14 mouse cellular contexts compared by ENCODE assay signal in the genomic region with DNA sequence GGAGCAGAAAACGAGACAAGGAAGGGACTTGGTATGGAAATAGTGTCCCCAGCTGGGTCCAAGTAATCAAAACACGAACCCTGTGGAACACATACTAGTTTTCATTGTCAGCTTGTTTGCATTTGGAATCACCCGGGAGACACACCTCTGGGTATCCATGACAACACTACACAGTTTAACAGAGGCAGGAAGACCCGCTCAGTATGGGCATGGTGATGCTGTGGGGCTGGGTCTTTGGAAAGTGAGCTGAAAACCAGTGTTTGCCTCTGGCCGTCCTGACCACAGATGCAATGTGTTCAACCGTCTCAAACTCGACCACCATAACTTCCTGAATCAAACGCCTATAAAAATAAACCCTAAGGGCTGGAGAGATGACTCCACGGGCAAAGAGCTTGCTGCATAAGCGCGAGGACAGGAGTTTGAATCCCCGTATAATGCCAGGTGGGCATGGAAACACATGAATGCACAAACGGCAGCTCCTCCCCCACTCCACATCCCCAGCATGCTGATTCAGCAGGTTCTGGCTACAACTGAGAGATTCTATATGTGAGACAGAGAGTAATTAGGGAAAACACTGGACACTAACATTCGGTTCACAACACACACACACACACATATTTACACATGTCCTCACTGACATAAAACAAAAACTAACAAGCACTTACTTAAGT. TPM values are rescaled to one million over a fixed set of nuclear protein-coding genes. Genes with fewer than 3 reads are reported as not detected.
DNase-seq lines count a peak whose midpoint lies in the region; ATAC-seq and TF ChIP-seq lines count a peak whose summit lies in the region.
"Had no signal": no experiment of that assay in that cellular context is flagged by ENCODE, and none has a peak within 500 bp of the region (broad histone marks: within the 10 kb centered on the region; RNA-seq: fewer than 3 reads in every experiment).

No protein-coding gene starts in this region.

- no peak overlapping the region for H3K9ac ChIP-seq in intestine, postnatal 0 days (ENCODE audit: low read depth, low read length)
- H3K9ac ChIP-seq in intestine, embryonic 15.5 days: no peak overlapping the region
- H3K9ac ChIP-seq in CH12.LX (ENCODE audit: insufficient read depth, low read depth) (no peak overlapping the region), MEL (ENCODE audit: control insufficient read depth, low read depth, low read length, poor library complexity, severe bottlenecking) (no peak overlapping the region; the same call in 1 of the 2 replicates)
- H3K9ac ChIP-seq: lung, embryonic 14.5 days; stomach, embryonic 15.5 days had no signal

- H3K27me3 ChIP-seq in intestine, postnatal 0 days (replicated peaks; ENCODE audit: control insufficient read depth, insufficient read depth, low read length): 0 out of 2 replicates have a peak, but pooled peaks cover 3% of the 10 kb centered on the region
- H3K27me3 ChIP-seq in intestine, embryonic 15.5 days (replicated peaks): no peaks in the 10 kb centered on the region
- H3K27me3 ChIP-seq in CH12.LX (replicated peaks): peaks cover 5% of the 10 kb centered on the region
- H3K27me3 ChIP-seq in MEL (ENCODE audit: control insufficient read depth in 1 of 2, insufficient read depth in 2 of 2, low read length in 2 of 2): no peaks in the 10 kb centered on the region; a peak in 1 of 4 replicates
- peaks cover 19% of the 10 kb centered on the region for H3K27me3 ChIP-seq in megakaryocyte, embryonic 14.5 days (replicated peaks)
- H3K27me3 ChIP-seq: stomach, embryonic 15.5 days had no signal

- no peak for ATAC-seq in intestine, postnatal 0 days
- ATAC-seq in intestine, embryonic 15.5 days: no peak

- dilution Hi-C loops in CH12.LX (cut with MboI; ENCODE audit: extremely low pct_ligation_motif_present, extremely low pct_unique_long_range_greater_than_20kb, low sequenced_read_pairs): no loop called here

- peaks cover 4% of the 10 kb centered on the region for H3K4me1 ChIP-seq in intestine, postnatal 0 days (replicated peaks; ENCODE audit: control insufficient read depth, insufficient read depth, low read length)
- 0 out of 2 replicates have a peak, but pooled peaks cover 5% of the 10 kb centered on the region for H3K4me1 ChIP-seq in intestine, embryonic 15.5 days (replicated peaks)
- peaks cover 8 to 12% of the 10 kb centered on the region in 2 experiments for H3K4me1 ChIP-seq in CH12.LX (ENCODE audit: control insufficient read depth in 1 of 2, insufficient read depth in 2 of 2)
- peaks cover 0 to 6% of the 10 kb centered on the region in 2 experiments; a peak in 1 of 4 replicates for H3K4me1 ChIP-seq in MEL (ENCODE audit: control insufficient read depth in 1 of 2, insufficient read depth in 2 of 2, low read length in 2 of 2)
- H3K4me1 ChIP-seq in megakaryocyte, embryonic 14.5 days: peaks cover 27% of the 10 kb centered on the region

- TF ChIP-seq EP300 in CH12.LX (IDR thresholded peaks at IDR 0.05; ENCODE audit: low read length) (no peak), MEL (IDR thresholded peaks at IDR 0.05; ENCODE audit: low read depth in 1 of 2, low read length in 2 of 2) (no peak)

- no peaks in the 10 kb centered on the region for H3K9me3 ChIP-seq in intestine, postnatal 0 days (ENCODE audit: control insufficient read depth)
- no peaks in the 10 kb centered on the region for H3K9me3 ChIP-seq in intestine, embryonic 15.5 days
- H3K9me3 ChIP-seq in CH12.LX (replicated peaks; ENCODE audit: low read length) (no peaks in the 10 kb centered on the region), MEL (replicated peaks; ENCODE audit: insufficient read depth, low read length) (no peaks in the 10 kb centered on the region)
- 0 out of 2 replicates have a peak, but pooled peaks cover 3% of the 10 kb centered on the region for H3K9me3 ChIP-seq in megakaryocyte, embryonic 14.5 days
- H3K9me3 ChIP-seq: stomach, embryonic 15.5 days had no signal

- 0 out of 2 replicates have a peak overlapping the region, but pooled peaks have one; percentile 10 for H3K4me2 ChIP-seq in intestine, postnatal 0 days (replicated peaks; ENCODE audit: low read depth)
- no peak overlapping the region for H3K4me2 ChIP-seq in intestine, embryonic 15.5 days (replicated peaks)
- H3K4me2 ChIP-seq in CH12.LX (ENCODE audit: insufficient read depth, low read depth, poor library complexity, severe bottlenecking): peak overlapping the region; percentile 21; the same call in 1 of the 2 replicates
- H3K4me2 ChIP-seq: heart, embryonic 11.5 days; lung, embryonic 14.5 days had no signal

- TF ChIP-seq POLR2A in CH12.LX (IDR thresholded peaks at IDR 0.05; ENCODE audit: low read depth, low read length) (no peak), MEL (IDR thresholded peaks at IDR 0.05; ENCODE audit: control insufficient read depth in 1 of 2, insufficient read depth in 1 of 2, low read depth in 1 of 2, low read length in 2 of 2, poor library complexity in 1 of 2) (no peak)

- H3K27ac ChIP-seq in intestine, postnatal 0 days (ENCODE audit: low read depth, low read length): no peak overlapping the region
- H3K27ac ChIP-seq in intestine, embryonic 15.5 days: no peak overlapping the region
- H3K27ac ChIP-seq in CH12.LX (ENCODE audit: insufficient read depth, low read depth): no peak overlapping the region
- no peak overlapping the region for H3K27ac ChIP-seq in MEL (ENCODE audit: control insufficient read depth, low read depth, low read length)
- H3K27ac ChIP-seq: stomach, embryonic 15.5 days had no signal

- in situ Hi-C loops in CH12.LX (cut with MboI; ENCODE audit: low pct_ligation_motif_present, low pct_unique_long_range_greater_than_20kb, low sequenced_read_pairs): loop anchor here (10.0 kb wide), 1 partner anchor 80 kb away; no protein-coding TSS in a partner anchor

- 63% methylated on average over 14 of the region's 14 CpGs for WGBS in intestine, postnatal 0 days
- WGBS in intestine, embryonic 15.5 days: 68% methylated on average over 14 of the region's 14 CpGs

- no peaks in the 10 kb centered on the region for H3K36me3 ChIP-seq in intestine, postnatal 0 days (ENCODE audit: control insufficient read depth, insufficient read depth)
- no peaks in the 10 kb centered on the region for H3K36me3 ChIP-seq in intestine, embryonic 15.5 days
- peaks cover 0 to 14% of the 10 kb centered on the region in 2 experiments for H3K36me3 ChIP-seq in CH12.LX (replicated peaks in 1 of 2; ENCODE audit: control insufficient read depth in 1 of 2, insufficient read depth in 1 of 2, low read length in 1 of 2)
- no peaks in the 10 kb centered on the region; a peak in 1 of 4 replicates for H3K36me3 ChIP-seq in MEL (ENCODE audit: control insufficient read depth in 1 of 2, insufficient read depth in 2 of 2, low read length in 2 of 2)
- no peaks in the 10 kb centered on the region for H3K36me3 ChIP-seq in megakaryocyte, embryonic 14.5 days (replicated peaks; ENCODE audit: low read length)
- H3K36me3 ChIP-seq: stomach, embryonic 15.5 days had no signal

- no peak for TF ChIP-seq RAD21 in CH12.LX (IDR thresholded peaks at IDR 0.05; ENCODE audit: low read depth, low read length)
- TF ChIP-seq RAD21 in MEL (IDR thresholded peaks at IDR 0.05; ENCODE audit: low read depth, low read length): no peak

- DNase-seq in CH12.LX (ENCODE audit: extremely low read depth) (no peak), MEL (ENCODE audit: low read depth, low spot score) (no peak)
- DNase-seq in urinary bladder, postnatal 14 days (ENCODE audit: low spot score): no peak
- DNase-seq in kidney, adult 8-10 months: no peak

- H3K79me2 ChIP-seq in CH12.LX (replicated peaks; ENCODE audit: control insufficient read depth, extremely low read depth, insufficient read depth, poor library complexity, severe bottlenecking): no peaks in the 10 kb centered on the region
- H3K79me2 ChIP-seq in MEL (ENCODE audit: control insufficient read depth, insufficient read depth, low read length, poor library complexity): no peaks in the 10 kb centered on the region

- no peak for TF ChIP-seq CTCF in intestine, postnatal 0 days (IDR thresholded peaks at IDR 0.05; ENCODE audit: low read depth)
- no peak for TF ChIP-seq CTCF in CH12.LX (conservative IDR thresholded peaks at IDR 0.05 in 1 of 2, IDR thresholded peaks at IDR 0.05 in 1 of 2; ENCODE audit: low read depth in 2 of 2, low read length in 2 of 2)
- TF ChIP-seq CTCF in MEL (IDR thresholded peaks at IDR 0.05 in 2 of 3, conservative IDR thresholded peaks at IDR 0.05 in 1 of 3; ENCODE audit: control insufficient read depth in 1 of 3, insufficient read depth in 1 of 3, low read depth in 2 of 3, low read length in 3 of 3, poor library complexity in 1 of 3, severe bottlenecking in 1 of 3): no peak

- no peak overlapping the region for H3K4me3 ChIP-seq in intestine, postnatal 0 days (ENCODE audit: low read depth, low read length)
- no peak overlapping the region for H3K4me3 ChIP-seq in intestine, embryonic 15.5 days (replicated peaks)
- H3K4me3 ChIP-seq in CH12.LX (replicated peaks in 1 of 3; ENCODE audit: low read depth in 2 of 3, low read length in 2 of 3, poor library complexity in 1 of 3) (no peak overlapping the region), MEL (ENCODE audit: control insufficient read depth in 1 of 2, insufficient read depth in 1 of 2, low read depth in 2 of 2, low read length in 2 of 2) (peak overlapping the region; percentile 37 to 70; a peak in 3 of 4 replicates)
- peak overlapping the region; percentile 80 for H3K4me3 ChIP-seq in megakaryocyte, embryonic 14.5 days (replicated peaks)
- H3K4me3 ChIP-seq: stomach, embryonic 15.5 days had no signal

RNA-seq across cellular contexts. Expression of gene Zdhhc4, which starts 5.5 kb away (rescaled TPM):
- polyA plus RNA-seq in intestine, postnatal 0 days (2015; fragmentation: Nextera tagmentation; extraction: Ambion mirVana): 46.5 and 52.4 TPM in 2 replicates
- 63.8 and 64.9 TPM in 2 replicates for polyA plus RNA-seq in intestine, embryonic 15.5 days (2015; fragmentation: Nextera tagmentation; extraction: Ambion mirVana)
- total RNA-seq in CH12.LX (2012; rRNA removed) (16.3 and 18.7 TPM in 2 replicates), CH12.LX (2014; rRNA removed) (19.9 and 22.7 TPM in 2 replicates), MEL (2012; rRNA removed) (16.2 and 17.6 TPM in 2 replicates)
- polyA plus RNA-seq in CH12.LX (2012; ENCODE audit: insufficient read length, low read depth) (39.4 and 51.5 TPM in 2 replicates), MEL (2012; ENCODE audit: insufficient read depth in 1 of 2, insufficient read length in 2 of 2, low read depth in 1 of 2, low replicate concordance in 2 of 2, missing spikeins in 1 of 2) (10 to 100 TPM in 1 of 2 experiments, not detected in 1; 62.1 TPM)
- polyA plus RNA-seq in megakaryocyte, embryonic 14.5 days (2012; ENCODE audit: insufficient read depth, low replicate concordance): 56.0 and 65.8 TPM in 2 replicates

RNA-seq across cellular contexts. Expression of gene E130309D02Rik, which starts 19.4 kb away (rescaled TPM):
- 14.7 and 14.9 TPM in 2 replicates for polyA plus RNA-seq in intestine, postnatal 0 days (2015; fragmentation: Nextera tagmentation; extraction: Ambion mirVana)
- 33.9 and 35.6 TPM in 2 replicates for polyA plus RNA-seq in intestine, embryonic 15.5 days (2015; fragmentation: Nextera tagmentation; extraction: Ambion mirVana)
- 32.7 and 39.7 TPM in 2 replicates for total RNA-seq in CH12.LX (2012; rRNA removed)
- total RNA-seq in CH12.LX (2014; rRNA removed): 22.8 and 23.7 TPM in 2 replicates
- 51.8 and 63.7 TPM in 2 replicates for polyA plus RNA-seq in CH12.LX (2012; ENCODE audit: insufficient read length, low read depth)
- 51.4 and 59.3 TPM in 2 replicates for total RNA-seq in MEL (2012; rRNA removed)
- 10 to 100 TPM in 1 of 2 experiments, not detected in 1; 92.4 TPM for polyA plus RNA-seq in MEL (2012; ENCODE audit: insufficient read depth in 1 of 2, insufficient read length in 2 of 2, low read depth in 1 of 2, low replicate concordance in 2 of 2, missing spikeins in 1 of 2)
- 53.2 and 90.1 TPM in 2 replicates for polyA plus RNA-seq in megakaryocyte, embryonic 14.5 days (2012; ENCODE audit: insufficient read depth, low replicate concordance)

RNA-seq across cellular contexts. Expression of gene Grid2ip, which starts 22.6 kb away (rescaled TPM):
- 0.04 and 0.10 TPM in 2 replicates for polyA plus RNA-seq in intestine, postnatal 0 days (2015; fragmentation: Nextera tagmentation; extraction: Ambion mirVana)
- polyA plus RNA-seq in intestine, embryonic 15.5 days (2015; fragmentation: Nextera tagmentation; extraction: Ambion mirVana): 0.11 and 0.15 TPM in 2 replicates
- total RNA-seq in CH12.LX (2012; rRNA removed) (not detected in 2 replicates), CH12.LX (2014; rRNA removed) (not detected in 2 replicates), MEL (2012; rRNA removed) (0.03 TPM in 1 of 2 replicates, not detected in the other)
- polyA plus RNA-seq in CH12.LX (2012; ENCODE audit: insufficient read length, low read depth) (not detected in 2 replicates), MEL (2012; ENCODE audit: insufficient read depth in 1 of 2, insufficient read length in 2 of 2, low read depth in 1 of 2, low replicate concordance in 2 of 2, missing spikeins in 1 of 2) (not detected)
- not detected in 2 replicates for polyA plus RNA-seq in megakaryocyte, embryonic 14.5 days (2012; ENCODE audit: insufficient read depth, low replicate concordance)
- total RNA-seq: gastrocnemius, postnatal 36 days; monocyte, adult 5-6 weeks had no signal
- polyA plus RNA-seq: CD4-positive, CD25-positive, alpha-beta regulatory T cell, adult 4 months had no signal

RNA-seq across cellular contexts. Expression of gene Zfp853, which starts 41.1 kb away (rescaled TPM):
- not detected in 2 replicates for polyA plus RNA-seq in intestine, postnatal 0 days (2015; fragmentation: Nextera tagmentation; extraction: Ambion mirVana)
- polyA plus RNA-seq in intestine, embryonic 15.5 days (2015; fragmentation: Nextera tagmentation; extraction: Ambion mirVana): 0.05 and 0.06 TPM in 2 replicates
- total RNA-seq in CH12.LX (2012; rRNA removed): 0.13 TPM in 1 of 2 replicates, not detected in the other
- not detected in 2 replicates for total RNA-seq in CH12.LX (2014; rRNA removed)
- 0.21 and 0.22 TPM in 2 replicates for polyA plus RNA-seq in CH12.LX (2012; ENCODE audit: insufficient read length, low read depth)
- 0.08 TPM in 1 of 2 replicates, not detected in the other for total RNA-seq in MEL (2012; rRNA removed)
- polyA plus RNA-seq in MEL (2012; ENCODE audit: insufficient read depth in 1 of 2, insufficient read length in 2 of 2, low read depth in 1 of 2, low replicate concordance in 2 of 2, missing spikeins in 1 of 2): under 1 TPM in 1 of 2 experiments, not detected in 1; 0.14 TPM
- 0.06 TPM in 1 of 2 replicates, not detected in the other for polyA plus RNA-seq in megakaryocyte, embryonic 14.5 days (2012; ENCODE audit: insufficient read depth, low replicate concordance)
- total RNA-seq: monocyte, adult 5-6 weeks had no signal
- polyA plus RNA-seq: CD4-positive, CD25-positive, alpha-beta regulatory T cell, adult 4 months; embryonic facial prominence, embryonic 11.5 days; heart, embryonic 11.5 days; lung, embryonic 14.5 days had no signal

Comparison
In these comparisons a context has a peak if more than half of its experiments do, and no peak if none do; other contexts are left out.
1. H3K4me3 ChIP-seq: peak in MEL (2 of 2) and megakaryocyte, embryonic 14.5 days (single experiment); none in intestine, postnatal 0 days (single experiment), intestine, embryonic 15.5 days (single experiment) and CH12.LX (0 of 3).